Mouse (Mus musculus) cortical plate, adult 2 months (tissue): ENCODE data around the gene Rere. TPM values are rescaled to one million over a fixed set of nuclear protein-coding genes. Genes with fewer than 3 reads are reported as not detected.

ENCODE experiments used
- H3K27ac ChIP-seq: fragments of 200-500 bp; 2 replicates; pipeline ENCODE4 v1.5.1; 2012; ENCODE audit warnings: low read length, control low read depth, inconsistent platforms; ENCODE audit not compliant: insufficient read depth
- H3K4me1 ChIP-seq: fragments of 200-500 bp; 2 replicates; pipeline ENCODE4 v1.6.1; 2011; ENCODE audit warnings: low read length; ENCODE audit not compliant: control insufficient read depth, insufficient read depth
- H3K4me3 ChIP-seq: fragments of 200-500 bp; 2 replicates; pipeline ENCODE4 v1.5.1; 2011; ENCODE audit warnings: mild to moderate bottlenecking, low read length, control low read depth; ENCODE audit not compliant: insufficient read depth
- CTCF ChIP-seq: fragments of 200-500 bp; IDR thresholded peaks from 2 replicates; pipeline ENCODE4 v1.5.1; 2011; ENCODE audit warnings: mild to moderate bottlenecking, control low read depth, low read length; ENCODE audit not compliant: insufficient read depth; ENCODE audit errors: extremely low read depth
- POLR2A ChIP-seq: fragments of 200-500 bp; IDR thresholded peaks from 2 replicates; pipeline ENCODE4 v1.6.1; 2011; ENCODE audit warnings: mild to moderate bottlenecking, low read length, control low read depth; ENCODE audit not compliant: insufficient read depth; ENCODE audit errors: extremely low read depth
- polyA plus RNA-seq: library from polyadenylated mRNA; depleted of rRNA; stranded (reverse); fragments of >200 nt; gene quantifications from 2 replicates; pipeline ENCODE4 v1.2.3, GENCODE M21; 2012

Rere gene
- polyA plus RNA-seq, 1 experiment, result 44.2 TPM

DNA sequence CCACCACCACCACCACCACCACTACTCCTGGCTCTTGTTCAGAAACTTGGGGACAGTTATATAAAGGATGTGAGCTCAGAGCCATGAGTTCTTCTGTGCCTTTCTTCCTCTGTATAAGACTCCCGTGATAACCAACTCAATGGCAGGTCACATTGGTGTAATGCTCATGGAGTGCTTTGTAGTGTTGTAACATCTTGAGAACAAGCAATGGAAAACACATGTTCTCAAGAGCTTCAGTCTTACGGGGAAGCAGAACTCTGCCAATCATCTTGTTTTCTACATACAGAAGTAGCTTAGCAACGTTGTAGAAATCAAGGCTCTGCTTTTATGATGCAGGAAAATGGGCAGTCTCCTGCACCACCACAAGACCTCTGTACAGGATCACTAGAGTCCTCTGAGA, 107.1 kb downstream of the Rere start:
- Histone ChIP-seq H3K27ac (no peak overlapping the region), H3K4me1 (peaks cover 6% of the 10 kb centered on the region; the same call in 1 of the 2 replicates), H3K4me3 (no peak overlapping the region)
- TF ChIP-seq CTCF (no peak), POLR2A (no peak)

- H3K4me1 ChIP-seq, result peaks cover 22% of the 10 kb centered on the region
- no peak overlapping the region for H3K27ac ChIP-seq
- H3K4me3 ChIP-seq, result no peak overlapping the region
- TF ChIP-seq POLR2A (no peak), CTCF (no peak)
These were observed 112.2 kb downstream of the Rere start for GRCm38 (mm10) chr4:150393607-150394006.

DNA sequence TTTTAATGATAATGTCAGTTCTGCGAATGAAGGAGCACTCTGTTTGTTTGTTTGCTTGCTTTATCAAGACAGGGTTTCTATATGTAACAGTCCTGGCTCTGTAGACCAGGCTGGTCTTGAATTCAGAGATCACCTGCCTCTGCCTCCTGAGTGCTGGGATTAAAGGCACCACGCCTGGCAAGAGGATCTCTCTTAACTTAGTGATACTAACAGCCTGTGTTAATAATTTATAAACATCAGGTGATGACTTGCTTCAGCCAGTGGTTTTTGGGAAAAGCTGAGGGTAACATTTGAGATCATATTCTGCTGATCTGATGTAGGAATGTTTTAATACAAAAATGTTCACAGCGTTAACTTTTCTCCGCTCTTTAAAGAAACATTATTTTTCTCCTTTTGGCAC, 112.6 kb downstream of the Rere start:
- peaks cover 21% of the 10 kb centered on the region for H3K4me1 ChIP-seq
- no peak overlapping the region for H3K27ac ChIP-seq
- H3K4me3 ChIP-seq, result no peak overlapping the region
- TF ChIP-seq POLR2A, result no peak
- TF ChIP-seq CTCF, result no peak

- TF ChIP-seq CTCF (no peak), POLR2A (no peak)
- H3K4me1 ChIP-seq, result peaks cover 21% of the 10 kb centered on the region
- no peak overlapping the region for H3K4me3 ChIP-seq
- peak overlapping the region; percentile 38; the same call in 1 of the 2 replicates for H3K27ac ChIP-seq
These were observed 114.9 kb downstream of the Rere start for GRCm38 (mm10) chr4:150396339-150396738.

GRCm38 (mm10) chr4:150396826-150397620, 115.6 kb downstream of the Rere start:
- Histone ChIP-seq H3K27ac (peak overlapping the region; percentile 38; the same call in 1 of the 2 replicates), H3K4me3 (no peak overlapping the region), H3K4me1 (peaks cover 24% of the 10 kb centered on the region)
- no peak for TF ChIP-seq CTCF
- TF ChIP-seq POLR2A, result no peak

- no peak overlapping the region for H3K4me3 ChIP-seq
- H3K4me1 ChIP-seq, result peaks cover 31% of the 10 kb centered on the region
- TF ChIP-seq CTCF (no peak), POLR2A (no peak)
- no peak overlapping the region for H3K27ac ChIP-seq
These were observed 117.6 kb downstream of the Rere start for GRCm38 (mm10) chr4:150399032-150399431.

- peaks cover 23% of the 10 kb centered on the region for H3K4me1 ChIP-seq
- no peak overlapping the region for H3K4me3 ChIP-seq
- no peak overlapping the region for H3K27ac ChIP-seq
- TF ChIP-seq CTCF, result no peak
- no peak for TF ChIP-seq POLR2A
These were observed 120.6 kb downstream of the Rere start for GRCm38 (mm10) chr4:150401830-150402607.

DNA sequence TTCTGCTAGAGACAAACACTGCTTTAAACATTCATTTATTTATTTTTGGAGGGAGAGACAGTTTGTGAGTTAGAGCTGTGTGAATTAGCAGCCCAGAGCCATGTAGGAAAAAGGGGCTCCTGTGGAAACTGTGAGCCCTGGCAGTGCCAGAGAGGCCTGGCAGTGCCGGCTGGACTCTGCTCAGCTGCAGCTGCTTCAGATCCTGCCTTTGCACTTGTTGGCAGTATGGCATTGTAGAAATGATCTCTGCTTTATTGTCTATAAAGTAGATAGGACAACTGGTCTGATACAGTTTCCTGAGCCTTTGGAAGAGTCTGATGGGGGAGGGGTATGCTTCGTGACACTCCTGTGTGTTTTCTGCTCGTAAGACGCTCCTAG, 121.2 kb downstream of the Rere start:
- Histone ChIP-seq H3K4me3 (no peak overlapping the region), H3K4me1 (peaks cover 20% of the 10 kb centered on the region), H3K27ac (no peak overlapping the region)
- TF ChIP-seq POLR2A (no peak), CTCF (no peak)

GRCm38 (mm10) chr4:150403941-150404340, 122.5 kb downstream of the Rere start:
- no peak overlapping the region for H3K27ac ChIP-seq
- TF ChIP-seq POLR2A, result no peak
- peaks cover 18% of the 10 kb centered on the region for H3K4me1 ChIP-seq
- no peak overlapping the region for H3K4me3 ChIP-seq

GRCm38 (mm10) chr4:150404583-150404982, 123.1 kb downstream of the Rere start:
- TF ChIP-seq CTCF (no peak), POLR2A (no peak)
- H3K4me3 ChIP-seq, result no peak overlapping the region
- H3K27ac ChIP-seq, result no peak overlapping the region
- H3K4me1 ChIP-seq, result peaks cover 18% of the 10 kb centered on the region
